Mouse (Mus musculus) spleen, postnatal 36 days (tissue): ENCODE results near the gene Snrpc.
"Not testable (repeated sequence)": the region's sequence is repeated elsewhere in the genome, so short reads cannot be mapped to it uniquely, and the experiment has no call there.

ENCODE experiments used
- DNase-seq, 2 experiments: peaks; one replicate each; pipeline ENCODE4 v3.0.0; 2022; ENCODE audit warnings: low spot score in 2 of 2, mixed read lengths in 1 of 2

Snrpc gene

DNA sequence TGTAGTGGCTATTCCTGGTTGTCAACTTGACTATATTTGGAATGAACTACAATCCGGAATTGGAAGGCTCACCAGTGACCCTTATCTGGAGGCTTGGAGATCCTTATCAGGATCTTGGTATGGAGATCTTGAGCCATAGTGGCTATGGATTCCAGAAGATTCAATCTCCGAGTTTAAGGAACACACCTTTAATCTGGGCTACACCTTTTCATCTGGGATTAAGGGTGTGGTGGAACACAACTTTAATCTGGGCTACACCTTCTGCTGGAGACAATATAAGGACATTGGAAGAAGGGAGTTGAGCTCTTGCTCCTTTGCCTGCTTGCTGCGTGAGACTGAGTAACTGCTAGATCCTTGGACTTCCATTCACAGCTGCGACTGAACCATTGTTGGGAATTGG, at the start of gene Snrpc:
Gene Snrpc (plus strand): TSS at position 301 of the 400 bp plus-strand sequence.
- not testable (repeated sequence) for DNase-seq

DNA sequence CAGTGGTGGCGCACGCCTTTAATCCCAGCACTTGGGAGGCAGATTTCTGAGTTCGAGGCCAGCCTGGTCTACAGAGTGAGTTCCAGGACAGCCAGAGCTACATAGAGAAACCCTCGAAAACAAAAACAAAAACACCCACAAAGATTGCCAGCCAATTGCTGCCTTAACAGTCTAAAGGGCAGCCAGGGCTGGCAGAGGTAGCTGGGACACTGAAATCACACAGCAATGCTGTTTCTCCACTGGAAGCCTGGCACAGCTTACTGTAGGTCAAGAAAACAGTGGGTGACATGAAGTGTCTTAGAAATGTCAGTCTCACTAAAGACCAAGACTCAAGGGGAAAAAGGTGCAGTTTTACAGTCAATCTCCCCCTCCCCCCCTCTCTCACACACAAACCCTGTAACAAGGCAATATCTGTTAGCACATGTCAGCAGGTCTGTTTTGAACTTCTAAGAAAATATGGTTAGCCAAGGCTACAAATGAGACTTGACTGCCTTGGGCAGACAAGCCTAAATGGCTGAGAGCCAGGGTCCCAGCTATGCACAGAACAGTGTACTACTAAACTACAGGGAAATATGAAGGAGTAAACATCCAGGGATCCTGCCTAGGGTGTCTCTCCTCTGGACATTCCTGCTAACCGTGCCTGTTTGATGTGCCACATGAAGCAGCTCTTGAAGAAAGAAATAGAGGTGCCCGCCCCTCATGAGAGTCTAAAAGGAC, 49.3 kb upstream of the Snrpc start:
- no peak for DNase-seq

DNA sequence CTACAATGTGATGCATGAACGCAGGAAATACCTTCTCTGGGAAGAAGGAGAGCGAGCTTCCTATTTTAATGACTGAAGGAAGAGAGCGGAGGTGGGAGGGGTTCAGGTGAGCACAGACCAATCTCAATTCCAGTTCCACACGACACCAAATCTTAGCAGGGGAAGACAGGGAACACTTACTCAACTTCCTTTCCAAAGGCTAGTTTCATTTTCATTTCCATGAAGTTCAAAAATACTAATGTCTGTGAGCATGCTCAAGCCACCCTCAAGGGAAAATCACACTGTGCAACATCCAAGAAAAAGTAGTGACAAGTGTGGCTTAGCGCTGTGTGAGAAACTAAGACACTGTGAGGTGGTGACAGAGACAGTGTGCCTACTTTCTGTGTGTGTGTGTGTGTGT, 47.9 kb upstream of the Snrpc start:
- no peak for DNase-seq

- no peak for DNase-seq
These were observed 47.0 kb upstream of the Snrpc start for GRCm38 (mm10) chr17:27790976-27791375.

- no peak for DNase-seq
These were observed 46.4 kb upstream of the Snrpc start for GRCm38 (mm10) chr17:27791556-27791955.

DNA sequence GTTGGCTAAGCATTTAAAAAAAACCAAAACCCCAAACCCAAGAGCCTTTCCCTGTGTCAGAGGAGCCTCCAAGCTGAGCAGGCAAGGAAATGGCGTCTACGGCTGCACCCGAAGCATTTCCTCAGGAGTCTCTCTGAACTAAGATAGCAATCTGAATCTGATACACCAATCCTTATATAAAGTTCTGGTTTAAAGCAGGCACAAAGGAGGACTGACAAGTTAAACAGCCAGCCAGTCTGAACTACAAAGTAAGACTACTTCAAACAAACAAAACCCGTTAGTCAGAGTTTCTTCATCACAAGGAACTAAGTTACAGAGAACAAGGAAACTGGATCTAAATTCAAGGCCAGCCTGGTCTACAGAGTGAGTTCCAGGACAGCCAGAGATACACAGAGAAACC, 45.4 kb upstream of the Snrpc start:
- no peak for DNase-seq

GRCm38 (mm10) chr17:27793144-27793543, 44.8 kb upstream of the Snrpc start:
- no peak for DNase-seq

- DNase-seq = no peak
These were observed 41.2 kb upstream of the Snrpc start for GRCm38 (mm10) chr17:27796780-27797179.

DNA sequence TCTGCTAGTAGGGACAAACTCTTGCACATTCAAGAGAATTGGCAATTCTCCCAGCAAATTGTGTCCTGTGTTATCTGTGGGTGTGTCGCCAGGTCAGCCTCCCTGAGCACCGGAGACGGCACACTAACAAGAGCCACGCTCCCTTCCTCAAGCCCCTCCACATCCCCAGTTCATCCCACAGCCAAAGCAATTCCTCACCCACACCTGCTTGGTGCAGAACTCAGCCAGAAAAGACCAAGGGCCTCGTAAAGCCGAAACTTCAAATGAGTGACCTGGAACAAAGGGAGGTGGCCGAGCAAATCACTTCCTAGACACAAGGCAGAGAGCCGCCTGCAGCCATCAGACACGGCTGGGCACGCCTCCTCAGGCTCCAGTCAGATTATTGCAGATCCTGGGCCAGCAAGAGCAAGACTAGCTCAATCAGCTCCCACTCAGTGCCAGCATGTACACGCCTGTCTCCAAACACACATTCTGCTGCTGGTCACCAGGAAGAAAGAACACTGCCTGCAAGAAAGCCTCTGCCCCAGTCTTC, 40.5 kb upstream of the Snrpc start:
- no peak for DNase-seq

GRCm38 (mm10) chr17:27799771-27800584, 38.0 kb upstream of the Snrpc start:
- DNase-seq = no peak

GRCm38 (mm10) chr17:27800710-27801648, 37.0 kb upstream of the Snrpc start:
- no peak for DNase-seq

- DNase-seq = no peak
These were observed 34.2 kb upstream of the Snrpc start for GRCm38 (mm10) chr17:27803752-27804151.

- DNase-seq = no peak
These were observed 33.7 kb upstream of the Snrpc start for GRCm38 (mm10) chr17:27804156-27804690.

- no peak for DNase-seq
These were observed 32.9 kb upstream of the Snrpc start for GRCm38 (mm10) chr17:27804803-27805770.

- DNase-seq = no peak
These were observed 30.3 kb upstream of the Snrpc start for GRCm38 (mm10) chr17:27807542-27808078.

DNA sequence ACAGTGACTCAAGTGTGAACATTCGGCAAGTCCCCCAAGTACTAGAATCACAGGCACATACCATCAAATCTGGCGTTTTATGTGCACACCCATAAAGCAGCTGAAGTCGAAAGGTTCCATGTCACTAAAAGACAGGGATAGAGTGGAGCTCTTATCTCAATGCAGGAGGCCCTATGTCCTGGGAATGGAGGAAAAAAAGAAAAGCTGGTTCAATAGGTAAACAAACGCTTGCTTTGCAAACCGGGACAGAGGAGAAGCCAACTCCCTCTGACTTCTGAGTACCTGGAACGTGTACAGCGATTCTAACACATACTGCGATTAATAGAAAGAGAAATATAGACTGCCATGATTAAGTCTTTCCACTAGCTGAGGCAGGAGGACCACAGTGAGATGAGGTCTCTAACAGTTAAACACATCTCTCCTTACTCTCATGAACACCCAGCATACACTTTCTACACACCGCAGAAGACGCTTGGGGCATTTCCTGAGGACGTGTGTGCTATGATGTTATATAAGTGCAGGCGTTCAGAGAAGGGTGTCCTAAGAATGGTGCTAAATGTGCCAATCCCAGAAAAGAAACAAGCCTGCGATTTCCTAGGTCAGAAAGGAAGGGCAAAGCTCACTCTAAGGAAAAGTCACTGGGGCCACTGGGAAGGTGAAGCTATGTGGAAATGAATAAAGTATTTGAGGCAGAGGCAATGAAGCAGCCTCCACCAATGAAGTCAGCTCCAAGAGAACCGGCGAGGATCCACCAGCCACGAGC, 27.2 kb upstream of the Snrpc start:
- DNase-seq = no peak

DNA sequence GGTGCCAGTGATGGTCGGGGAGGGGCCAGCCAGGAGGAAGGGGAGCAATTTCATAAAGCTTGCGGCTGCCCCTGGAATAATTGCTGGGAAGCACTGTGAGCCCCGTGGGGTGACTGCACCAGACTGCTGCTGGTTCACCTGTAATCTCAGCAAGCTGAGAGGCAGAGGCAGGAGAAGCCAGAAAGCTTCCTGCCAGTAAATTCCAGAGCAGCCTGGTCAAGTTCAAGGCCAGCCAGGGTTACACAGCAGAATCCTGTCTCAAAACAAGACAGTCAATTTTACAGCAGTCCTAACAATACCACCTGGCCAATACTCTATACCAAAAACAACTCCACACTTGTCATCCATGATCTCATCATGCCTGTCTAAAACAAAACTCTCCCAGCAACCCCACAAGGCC, 26.0 kb upstream of the Snrpc start:
- no peak for DNase-seq

- no peak for DNase-seq
These were observed 23.3 kb upstream of the Snrpc start for GRCm38 (mm10) chr17:27814606-27815005.

DNA sequence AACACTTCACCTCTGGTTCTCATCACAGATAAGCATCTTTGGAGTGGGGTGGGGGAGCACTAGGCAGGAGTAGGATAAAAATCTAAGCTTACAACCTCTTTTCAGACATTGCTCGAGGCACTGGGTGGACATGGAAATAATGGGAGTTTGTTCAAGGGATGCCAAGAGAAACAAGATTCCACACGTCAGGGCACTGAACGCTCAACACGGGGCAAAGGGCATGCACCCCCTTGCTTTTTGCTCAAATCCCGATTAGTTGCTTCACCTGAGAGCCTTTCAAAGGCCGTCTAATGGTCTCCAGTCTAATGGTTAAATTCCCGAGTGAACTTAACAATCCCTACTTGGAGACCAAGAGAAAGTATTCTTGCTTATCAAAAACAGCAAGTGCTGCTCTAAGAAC, 18.9 kb upstream of the Snrpc start:
- DNase-seq = no peak
